Mouse (Mus musculus) MEL (cell line): Measurements from ENCODE around the gene Poc1b. TPM values are rescaled to one million over a fixed set of nuclear protein-coding genes. Genes with fewer than 3 reads are reported as not detected.

Source experiments
- DNase-seq: peaks from one replicate; pipeline ENCODE4 v3.0.0; 2011; ENCODE audit warnings: low read depth, low spot score
- H3K27ac ChIP-seq: 2 replicates; pipeline ENCODE4 v1.5.1; 2012; ENCODE audit warnings: low read depth, mild to moderate bottlenecking, control low read depth, low read length, moderate library complexity; ENCODE audit not compliant: control insufficient read depth
- H3K27me3 ChIP-seq, 2 experiments: fragments of 150-350 bp in 1 of 2; sonication (generic) in 1 of 2; 2 replicates each; pipeline ENCODE4 v1.6.1; 2012; ENCODE audit warnings: low read length in 2 of 2, mild to moderate bottlenecking in 2 of 2, improper control_type of control experiment in 1 of 2, moderate library complexity in 1 of 2; ENCODE audit not compliant: insufficient read depth in 2 of 2, control insufficient read depth in 1 of 2
- H3K36me3 ChIP-seq, 2 experiments: 2 replicates each; pipeline ENCODE4 v1.6.1; 2012 to 2014; ENCODE audit warnings: low read length in 2 of 2, improper control_type of control experiment in 1 of 2, inconsistent platforms in 1 of 2, mild to moderate bottlenecking in 1 of 2; ENCODE audit not compliant: insufficient read depth in 2 of 2, control insufficient read depth in 1 of 2
- H3K4me1 ChIP-seq, 2 experiments: fragments of 150-350 bp in 1 of 2; sonication (generic) in 1 of 2; 2 replicates each; pipeline ENCODE4 v1.6.1; 2012; ENCODE audit warnings: low read length in 2 of 2, improper control_type of control experiment in 1 of 2, mild to moderate bottlenecking in 1 of 2; ENCODE audit not compliant: insufficient read depth in 2 of 2, control insufficient read depth in 1 of 2
- H3K4me3 ChIP-seq, 2 experiments: fragments of 150-350 bp in 1 of 2; sonication (generic) in 1 of 2; 2 replicates each; pipeline ENCODE4 v1.5.1; 2012; ENCODE audit warnings: low read depth in 2 of 2, low read length in 2 of 2, mild to moderate bottlenecking in 2 of 2, moderate library complexity in 2 of 2, control low read depth in 1 of 2, improper control_type of control experiment in 1 of 2; ENCODE audit not compliant: control insufficient read depth in 1 of 2, insufficient read depth in 1 of 2
- H3K79me2 ChIP-seq: 2 replicates; pipeline ENCODE4 v1.6.1; 2012; ENCODE audit warnings: mild to moderate bottlenecking, low read length, moderate library complexity; ENCODE audit not compliant: control insufficient read depth, poor library complexity, insufficient read depth
- H3K9ac ChIP-seq: 2 replicates; pipeline ENCODE4 v1.6.1; 2012; ENCODE audit warnings: low read depth, mild to moderate bottlenecking, control low read depth, low read length, moderate library complexity; ENCODE audit not compliant: control insufficient read depth, poor library complexity, severe bottlenecking
- H3K9me3 ChIP-seq: fragments of 150-350 bp; sonication (generic); replicated peaks from 2 replicates; pipeline ENCODE4 v1.6.1; 2012; ENCODE audit warnings: mild to moderate bottlenecking, low read length, improper control_type of control experiment, moderate library complexity; ENCODE audit not compliant: insufficient read depth
- BHLHE40 ChIP-seq: IDR thresholded peaks from 2 replicates; pipeline ENCODE4 v1.6.1; 2012; ENCODE audit warnings: low read depth, mild to moderate bottlenecking, inconsistent platforms, low read length, improper control_type of control experiment, borderline replicate concordance
- CHD1 ChIP-seq: IDR thresholded peaks from 2 replicates; pipeline ENCODE4 v1.6.1; 2012; ENCODE audit warnings: low read depth, mild to moderate bottlenecking, inconsistent platforms, low read length, improper control_type of control experiment
- CHD2 ChIP-seq: IDR thresholded peaks from 2 replicates; pipeline ENCODE4 v1.6.1; 2011; ENCODE audit warnings: low read length, improper control_type of control experiment
- CTCF ChIP-seq, 3 experiments: IDR thresholded peaks in 2 of 3; conservative IDR thresholded peaks in 1 of 3; 2 replicates each; pipeline ENCODE4 v1.5.1; 2011 to 2012; ENCODE audit warnings: low read length in 3 of 3, low read depth in 2 of 3, mild to moderate bottlenecking in 2 of 3, improper control_type of control experiment in 1 of 3, inconsistent platforms in 1 of 3, mixed read lengths in 1 of 3, moderate library complexity in 1 of 3; ENCODE audit not compliant: control insufficient read depth in 1 of 3, insufficient read depth in 1 of 3, poor library complexity in 1 of 3, severe bottlenecking in 1 of 3
- E2F4 ChIP-seq: IDR thresholded peaks from 2 replicates; pipeline ENCODE4 v1.6.1; 2011; ENCODE audit warnings: low read depth, low read length, improper control_type of control experiment, borderline replicate concordance
- ELF1 ChIP-seq: IDR thresholded peaks from 2 replicates; pipeline ENCODE4 v1.6.1; 2014; ENCODE audit warnings: low read depth, mild to moderate bottlenecking, inconsistent platforms, low read length, improper control_type of control experiment, moderate library complexity
- GATA1 ChIP-seq: IDR thresholded peaks from 2 replicates; pipeline ENCODE4 v1.6.1; 2011; ENCODE audit warnings: low read depth, low read length, improper control_type of control experiment
- KAT2A ChIP-seq: conservative IDR thresholded peaks from 2 replicates; pipeline ENCODE4 v1.6.1; 2012; ENCODE audit warnings: low read depth, low read length, improper control_type of control experiment, inconsistent platforms
- MAX ChIP-seq: IDR thresholded peaks from 2 replicates; pipeline ENCODE4 v1.6.1; 2011; ENCODE audit warnings: low read length, improper control_type of control experiment
- MEF2A ChIP-seq: IDR thresholded peaks from 2 replicates; pipeline ENCODE4 v1.6.1; 2014; ENCODE audit warnings: low read depth, mild to moderate bottlenecking, inconsistent platforms, low read length, improper control_type of control experiment; ENCODE audit not compliant: poor library complexity, insufficient replicate concordance, severe bottlenecking; ENCODE audit errors: extremely low read depth
- MXI1 ChIP-seq: IDR thresholded peaks from 2 replicates; pipeline ENCODE4 v1.6.1; 2011; ENCODE audit warnings: mild to moderate bottlenecking, low read depth, low read length, improper control_type of control experiment
- MYC ChIP-seq: IDR thresholded peaks from 2 replicates; pipeline ENCODE4 v1.6.1; 2011; ENCODE audit warnings: low read depth, mild to moderate bottlenecking, low read length, improper control_type of control experiment, moderate library complexity
- NELFE ChIP-seq: IDR thresholded peaks from 2 replicates; pipeline ENCODE4 v1.6.1; 2011; ENCODE audit warnings: low read depth, low read length, improper control_type of control experiment
- NRF1 ChIP-seq: IDR thresholded peaks from 2 replicates; pipeline ENCODE4 v1.6.1; 2014; ENCODE audit warnings: low read depth, mild to moderate bottlenecking, inconsistent platforms, low read length, improper control_type of control experiment, moderate library complexity; ENCODE audit not compliant: poor library complexity, insufficient read depth, severe bottlenecking
- POLR2A ChIP-seq, 2 experiments: IDR thresholded peaks; 2 replicates each; pipeline ENCODE4 v1.6.1; 2011 to 2012; ENCODE audit warnings: low read length in 2 of 2, mild to moderate bottlenecking in 2 of 2, control low read depth in 1 of 2, improper control_type of control experiment in 1 of 2, low read depth in 1 of 2, moderate library complexity in 1 of 2; ENCODE audit not compliant: control insufficient read depth in 1 of 2, insufficient read depth in 1 of 2, poor library complexity in 1 of 2
- POLR2AphosphoS2 ChIP-seq: IDR thresholded peaks from 2 replicates; pipeline ENCODE4 v1.6.1; 2011; ENCODE audit warnings: low read length, improper control_type of control experiment
- POLR2AphosphoS5 ChIP-seq: IDR thresholded peaks from 2 replicates; pipeline ENCODE4 v1.6.1; 2012; ENCODE audit warnings: low read depth, borderline replicate concordance, mild to moderate bottlenecking, inconsistent platforms, low read length, moderate library complexity, mixed read lengths
- RCOR1 ChIP-seq: IDR thresholded peaks from 2 replicates; pipeline ENCODE4 v1.6.1; 2012; ENCODE audit warnings: low read depth, mild to moderate bottlenecking, inconsistent platforms, low read length, improper control_type of control experiment
- TAL1 ChIP-seq: IDR thresholded peaks from 2 replicates; pipeline ENCODE4 v1.6.1; 2012; ENCODE audit warnings: mild to moderate bottlenecking, inconsistent platforms, low read length, moderate library complexity, mixed read lengths
- TBP ChIP-seq: IDR thresholded peaks from 2 replicates; pipeline ENCODE4 v1.8.0; 2011; ENCODE audit warnings: low read depth, low read length, improper control_type of control experiment
- TCF12 ChIP-seq: IDR thresholded peaks from 2 replicates; pipeline ENCODE4 v1.6.1; 2014; ENCODE audit warnings: low read depth, mild to moderate bottlenecking, inconsistent platforms, low read length, improper control_type of control experiment, moderate library complexity
- UBTF ChIP-seq: IDR thresholded peaks from 2 replicates; pipeline ENCODE4 v1.6.1; 2012; ENCODE audit warnings: low read depth, mild to moderate bottlenecking, inconsistent platforms, low read length, improper control_type of control experiment, moderate library complexity, borderline replicate concordance; ENCODE audit not compliant: insufficient read depth
- USF1 ChIP-seq: IDR thresholded peaks from 2 replicates; pipeline ENCODE4 v1.6.1; 2014; ENCODE audit warnings: low read depth, mild to moderate bottlenecking, inconsistent platforms, low read length, improper control_type of control experiment, moderate library complexity
- ZC3H11A ChIP-seq: IDR thresholded peaks from 2 replicates; pipeline ENCODE4 v1.6.1; 2012; ENCODE audit warnings: low read depth, mild to moderate bottlenecking, inconsistent platforms, low read length, improper control_type of control experiment
- ZKSCAN1 ChIP-seq: IDR thresholded peaks from 2 replicates; pipeline ENCODE4 v1.6.1; 2012; ENCODE audit warnings: low read depth, mild to moderate bottlenecking, inconsistent platforms, low read length, improper control_type of control experiment, moderate library complexity
- ZMIZ1 ChIP-seq: IDR thresholded peaks from 2 replicates; pipeline ENCODE4 v1.6.1; 2012; ENCODE audit warnings: low read depth, mild to moderate bottlenecking, inconsistent platforms, low read length, improper control_type of control experiment, moderate library complexity
- polyA plus RNA-seq, 2 experiments: library from polyadenylated mRNA; stranded (reverse) in 1 of 2; unstranded in 1 of 2; fragments of >175 nt in 1 of 2; fragments of >200 nt in 1 of 2; gene quantifications; 2 replicates each; pipeline versions ENCODE4 v1.2.1 to v1.2.4; 2012; ENCODE audit warnings: low replicate concordance in 2 of 2, low read depth in 1 of 2; ENCODE audit not compliant: insufficient read length in 2 of 2, insufficient read depth in 1 of 2, missing spikeins in 1 of 2
- total RNA-seq: library from RNA; depleted of rRNA; stranded (reverse); fragments of 300-350 nt; gene quantifications from 2 replicates; pipeline ENCODE4 v1.2.3, GENCODE M21; 2012

Poc1b gene
- total and polyA plus RNA-seq, 3 experiments = 3.3 to 15.3 TPM; not detected in 1

DNA sequence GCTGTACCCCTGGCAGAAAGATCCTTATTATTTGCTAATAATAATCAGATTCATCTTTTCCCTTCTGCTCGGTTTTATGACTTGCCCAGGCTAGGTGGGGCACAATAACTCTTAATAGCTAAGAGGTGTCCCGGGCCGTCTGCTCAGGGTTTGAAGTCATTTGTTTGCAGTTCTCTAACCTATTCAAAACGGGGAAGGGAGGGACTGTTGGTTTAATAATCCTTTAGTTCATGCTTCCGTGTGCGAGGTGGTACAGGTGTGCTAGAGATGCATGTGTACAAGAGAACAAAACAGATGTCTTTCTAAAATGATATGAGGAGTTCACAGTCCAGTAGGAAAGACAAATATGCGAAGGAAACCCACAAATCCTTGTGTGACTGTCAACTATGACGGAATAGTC lies 7.5 kb downstream of the Poc1b start:
- TF ChIP-seq POLR2AphosphoS5 (no peak), RCOR1 (no peak), TAL1 (no peak), UBTF (no peak), CTCF (IDR thresholded peaks at IDR 0.05 in 2 of 3, conservative IDR thresholded peaks at IDR 0.05 in 1 of 3; ENCODE audit: control insufficient read depth in 1 of 3, insufficient read depth in 1 of 3, low read depth in 2 of 3, low read length in 3 of 3, poor library complexity in 1 of 3, severe bottlenecking in 1 of 3) (no peak), MEF2A (no peak), CHD1 (no peak), GATA1 (no peak), POLR2A (IDR thresholded peaks at IDR 0.05; ENCODE audit: control insufficient read depth in 1 of 2, insufficient read depth in 1 of 2, low read depth in 1 of 2, low read length in 2 of 2, poor library complexity in 1 of 2) (no peak), TBP (no peak), TCF12 (no peak), CHD2 (no peak), MYC (no peak), NRF1 (no peak), POLR2AphosphoS2 (no peak), USF1 (no peak), ZC3H11A (no peak), NELFE (no peak), ZMIZ1 (no peak), ELF1 (no peak)
- TF ChIP-seq, all 39 proteins: peak for 0
- no peak for DNase-seq
- H3K27ac ChIP-seq = no peak overlapping the region
- no peaks in the 10 kb centered on the region for H3K27me3 ChIP-seq
- H3K9ac ChIP-seq = no peak overlapping the region
- H3K9me3 ChIP-seq = no peaks in the 10 kb centered on the region
- H3K4me3 ChIP-seq = no peak overlapping the region
- H3K36me3 ChIP-seq = no peaks in the 10 kb centered on the region
- H3K4me1 ChIP-seq = no peaks in the 10 kb centered on the region
- 0 out of 2 replicates have a peak, but pooled peaks cover 3% of the 10 kb centered on the region for H3K79me2 ChIP-seq

DNA sequence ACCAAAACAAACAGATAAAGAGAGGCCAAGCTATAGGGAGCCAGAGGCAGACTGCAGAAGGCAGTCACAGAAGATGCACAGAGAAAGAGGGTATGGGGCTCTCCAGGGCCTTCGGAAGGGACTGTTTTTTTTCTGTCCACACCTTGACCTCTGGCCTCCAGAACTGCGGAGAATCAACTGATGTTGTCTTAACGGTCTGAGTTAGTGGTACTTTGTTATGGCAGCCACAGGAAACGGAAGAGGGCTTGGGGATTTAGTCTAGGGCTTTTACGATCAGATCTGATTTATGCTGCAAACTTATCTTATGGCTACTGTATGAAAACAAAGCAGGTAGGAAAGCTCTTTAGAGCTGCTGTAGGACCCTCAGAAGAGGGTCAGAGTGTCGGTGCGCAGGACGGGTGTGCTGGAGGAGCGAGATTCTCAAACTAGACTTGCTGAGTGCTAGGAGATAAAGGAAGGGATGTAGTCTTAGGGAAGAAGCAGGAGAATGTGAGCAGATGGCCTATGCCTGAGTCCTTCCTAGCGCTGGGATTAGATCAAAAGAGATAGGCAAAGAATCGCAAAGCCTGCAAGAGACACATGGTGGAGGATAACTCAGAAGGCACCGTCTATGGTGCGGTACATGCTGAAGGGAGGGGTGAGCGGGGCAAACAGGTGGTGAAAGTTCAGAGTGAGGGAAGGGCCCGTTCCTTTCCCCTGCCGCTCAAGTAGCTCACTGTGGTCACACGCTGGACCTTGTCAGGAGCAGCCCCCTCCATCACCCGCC lies 8.8 kb downstream of the Poc1b start:
- Histone ChIP-seq H3K79me2 (0 out of 2 replicates have a peak, but pooled peaks cover 3% of the 10 kb centered on the region), H3K9ac (no peak overlapping the region), H3K4me1 (no peaks in the 10 kb centered on the region), H3K36me3 (no peaks in the 10 kb centered on the region), H3K27ac (no peak overlapping the region), H3K27me3 (no peaks in the 10 kb centered on the region), H3K4me3 (no peak overlapping the region), H3K9me3 (no peaks in the 10 kb centered on the region)
- DNase-seq = no peak
- TF ChIP-seq TAL1 (no peak), POLR2A (IDR thresholded peaks at IDR 0.05; ENCODE audit: control insufficient read depth in 1 of 2, insufficient read depth in 1 of 2, low read depth in 1 of 2, low read length in 2 of 2, poor library complexity in 1 of 2) (no peak), TBP (no peak), POLR2AphosphoS5 (no peak), MXI1 (no peak), UBTF (no peak), BHLHE40 (no peak), ZKSCAN1 (no peak), KAT2A (no peak), MAX (no peak), RCOR1 (no peak), TCF12 (no peak), ZMIZ1 (no peak), E2F4 (no peak)
